Mouse (Mus musculus): ENCODE data around the gene Ago3. TPM values are rescaled to one million over a fixed set of nuclear protein-coding genes. Genes with fewer than 3 reads are reported as not detected.

Gene Ago3
- polyA plus RNA-seq, 1 experiment from 2014 or later, result 17.1 TPM

DNA sequence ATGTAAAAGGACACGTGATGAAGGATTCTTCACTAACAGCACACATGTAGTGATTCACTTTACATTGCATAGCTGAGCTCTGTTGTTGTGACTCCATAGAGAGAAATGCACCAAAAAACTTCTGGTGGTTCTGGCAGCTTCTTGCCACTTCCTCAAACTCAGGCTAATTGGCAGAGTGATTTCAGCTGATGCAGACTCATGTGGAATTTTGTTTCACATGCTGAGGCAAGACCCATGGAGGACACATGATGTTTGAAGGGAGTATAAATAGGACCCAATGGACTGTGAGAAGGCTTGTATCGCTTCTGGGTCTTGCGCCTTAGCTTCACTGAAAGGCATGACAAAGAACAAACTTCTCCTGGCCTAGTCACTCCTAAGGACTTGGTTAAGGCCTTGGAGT lies 16.8 kb downstream of the Ago3 start:
- H3K9ac ChIP-seq, result no peak overlapping the region
- 92% methylated on average over 3 of the region's 3 CpGs for WGBS
- H3K36me3 ChIP-seq, result 0 out of 2 replicates have a peak, but pooled peaks cover 9% of the 10 kb centered on the region
- H3K4me3 ChIP-seq, result no peak overlapping the region
- H3K27me3 ChIP-seq, result no peaks in the 10 kb centered on the region
- no peak for ATAC-seq (ENCODE audit: insufficient number of reproducible peaks, low FRiP score, low TSS enrichment, low read depth)
- H3K9me3 ChIP-seq, result no peaks in the 10 kb centered on the region
- H3K4me2 ChIP-seq, result no peak overlapping the region
- H3K27ac ChIP-seq, result no peak overlapping the region
- no peaks in the 10 kb centered on the region for H3K4me1 ChIP-seq

GRCm38 (mm10) chr4:126371497-126371896 lies 57.9 kb downstream of the Ago3 start:
- 70% methylated on average over 9 of the region's 9 CpGs for WGBS
- Histone ChIP-seq H3K27ac (0 out of 2 replicates have a peak overlapping the region, but pooled peaks have one; percentile 12), H3K9ac (no peak overlapping the region), H3K9me3 (no peaks in the 10 kb centered on the region), H3K4me3 (no peak overlapping the region), H3K27me3 (no peaks in the 10 kb centered on the region), H3K4me2 (no peak overlapping the region), H3K4me1 (no peaks in the 10 kb centered on the region), H3K36me3 (peaks cover 25% of the 10 kb centered on the region)
- no peak for ATAC-seq (ENCODE audit: insufficient number of reproducible peaks, low FRiP score, low TSS enrichment, low read depth)

GRCm38 (mm10) chr4:126360069-126360468 lies 69.3 kb downstream of the Ago3 start:
- H3K4me3 ChIP-seq, result no peak overlapping the region
- WGBS, result 98% methylated on average over 1 of the region's 1 CpGs

DNA sequence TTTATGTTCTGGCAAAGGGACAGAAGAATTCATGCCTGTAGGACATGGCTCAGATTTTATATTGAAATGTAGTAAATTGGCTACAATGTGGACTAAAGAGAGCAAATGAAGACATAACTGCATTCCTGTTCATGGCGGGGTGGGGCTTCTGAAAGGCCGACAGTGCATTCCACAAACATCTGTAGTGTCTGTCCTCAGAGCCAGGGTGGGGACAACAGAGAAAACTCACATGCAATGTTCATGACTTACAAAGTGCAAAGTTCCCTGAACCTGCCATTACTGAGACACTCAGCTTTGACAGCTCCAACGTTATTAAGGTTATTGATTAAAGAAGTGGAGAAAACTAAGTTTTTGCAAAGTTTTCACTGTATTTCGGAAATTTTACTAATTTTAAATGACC lies 85.9 kb downstream of the Ago3 start:
- H3K27me3 ChIP-seq, result no peaks in the 10 kb centered on the region
- H3K27ac ChIP-seq, result no peak overlapping the region
- H3K9ac ChIP-seq, result no peak overlapping the region
- no peak overlapping the region for H3K4me3 ChIP-seq
- H3K36me3 ChIP-seq, result peaks cover 24% of the 10 kb centered on the region
- WGBS, result 60% methylated on average over 4 of the region's 4 CpGs
- no peaks in the 10 kb centered on the region for H3K4me1 ChIP-seq
- ATAC-seq (ENCODE audit: insufficient number of reproducible peaks, low FRiP score, low TSS enrichment, low read depth), result no peak
- no peaks in the 10 kb centered on the region for H3K9me3 ChIP-seq
- H3K4me2 ChIP-seq, result no peak overlapping the region

More at GRCm38 (mm10) chr4:126360069-126360468, 69.3 kb downstream of the Ago3 start:
- Histone ChIP-seq H3K36me3 (peaks cover 51% of the 10 kb centered on the region), H3K4me1 (no peaks in the 10 kb centered on the region), H3K27me3 (no peaks in the 10 kb centered on the region), H3K4me2 (no peak overlapping the region), H3K9ac (no peak overlapping the region), H3K9me3 (no peaks in the 10 kb centered on the region), H3K27ac (no peak overlapping the region)
- ATAC-seq (ENCODE audit: insufficient number of reproducible peaks, low FRiP score, low TSS enrichment, low read depth), result no peak

- WGBS, result 61% methylated on average over 4 of the region's 4 CpGs
- Histone ChIP-seq H3K36me3 (peaks cover 5% of the 10 kb centered on the region), H3K9me3 (no peaks in the 10 kb centered on the region), H3K9ac (no peak overlapping the region), H3K27ac (no peak overlapping the region), H3K27me3 (no peaks in the 10 kb centered on the region), H3K4me3 (no peak overlapping the region), H3K4me1 (no peaks in the 10 kb centered on the region), H3K4me2 (no peak overlapping the region)
- ATAC-seq (ENCODE audit: insufficient number of reproducible peaks, low FRiP score, low TSS enrichment, low read depth), result no peak
Measured at GRCm38 (mm10) chr4:126339461-126339860, 89.9 kb downstream of the Ago3 start.

DNA sequence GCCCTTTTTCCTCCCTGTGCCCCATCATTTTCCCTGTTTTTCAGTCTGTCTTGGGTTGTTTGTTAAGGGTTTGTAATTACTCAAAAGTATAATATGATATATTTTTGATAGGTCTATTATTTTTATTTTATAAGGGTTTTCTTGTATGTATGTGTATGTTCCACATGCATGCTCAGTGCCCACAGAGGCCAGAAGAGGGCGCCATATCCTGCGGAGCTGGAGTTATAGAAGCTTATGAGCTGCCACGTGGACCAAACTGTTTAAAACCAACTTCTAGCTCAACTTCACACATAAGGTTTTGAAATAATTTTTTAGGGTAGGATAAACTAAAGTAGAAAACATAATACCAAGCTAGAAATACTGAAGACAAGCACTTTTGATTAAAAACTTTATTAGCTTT lies 97.0 kb downstream of the Ago3 start:
- Histone ChIP-seq H3K9ac (no peak overlapping the region), H3K27me3 (no peaks in the 10 kb centered on the region), H3K4me2 (no peak overlapping the region), H3K27ac (no peak overlapping the region), H3K4me1 (no peaks in the 10 kb centered on the region), H3K4me3 (no peak overlapping the region), H3K36me3 (0 out of 2 replicates have a peak, but pooled peaks cover 1% of the 10 kb centered on the region), H3K9me3 (no peaks in the 10 kb centered on the region)
- ATAC-seq (ENCODE audit: insufficient number of reproducible peaks, low FRiP score, low TSS enrichment, low read depth), result no peak
- WGBS, result 48% methylated on average over 3 of the region's 3 CpGs

DNA sequence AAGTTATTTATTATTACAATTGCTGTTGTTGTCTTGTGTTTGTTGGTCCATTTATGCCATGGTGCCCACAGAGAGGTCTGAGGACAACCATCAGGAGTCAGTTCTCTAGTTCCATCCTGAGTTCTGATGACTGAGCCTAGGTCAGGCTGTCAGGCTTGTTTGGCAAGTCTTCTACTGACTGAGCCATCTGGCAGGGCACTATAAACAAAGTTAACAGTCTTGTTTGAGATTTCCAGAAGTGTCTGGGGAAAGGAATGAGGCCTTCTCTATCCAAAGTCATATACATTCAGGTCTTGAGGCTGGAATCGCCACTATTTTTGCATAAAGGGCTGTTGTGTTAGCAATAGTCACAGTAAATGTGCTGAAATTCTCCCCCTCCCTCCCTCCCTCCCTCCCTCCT lies 97.6 kb downstream of the Ago3 start:
- 60% methylated on average over 1 of the region's 1 CpGs for WGBS
- Histone ChIP-seq H3K4me1 (no peaks in the 10 kb centered on the region), H3K4me2 (no peak overlapping the region), H3K4me3 (no peak overlapping the region), H3K27me3 (no peaks in the 10 kb centered on the region), H3K9ac (no peak overlapping the region), H3K36me3 (no peaks in the 10 kb centered on the region), H3K9me3 (no peaks in the 10 kb centered on the region), H3K27ac (no peak overlapping the region)
- ATAC-seq (ENCODE audit: insufficient number of reproducible peaks, low FRiP score, low TSS enrichment, low read depth), result no peak

DNA sequence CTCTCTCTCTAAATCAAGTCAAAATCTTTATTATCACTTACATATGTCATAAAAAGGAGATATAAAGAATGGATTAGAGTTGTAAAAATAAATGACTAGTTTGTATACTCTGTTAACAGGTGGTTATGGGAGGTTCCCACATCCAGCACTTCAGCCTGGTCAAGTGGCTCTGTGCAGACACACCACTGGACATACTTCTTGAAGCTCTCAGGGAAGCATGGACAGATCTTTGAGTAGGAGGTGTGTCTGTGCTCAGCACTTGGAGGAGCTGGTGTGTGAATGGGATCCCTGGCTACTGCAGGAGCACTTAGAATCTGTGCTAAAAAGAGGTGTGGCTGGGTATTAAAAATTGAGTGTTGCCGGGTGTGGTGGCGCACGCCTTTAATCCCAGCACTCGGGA lies 99.1 kb downstream of the Ago3 start:
- Histone ChIP-seq H3K4me2 (no peak overlapping the region), H3K9ac (no peak overlapping the region), H3K9me3 (no peaks in the 10 kb centered on the region), H3K4me3 (no peak overlapping the region), H3K27me3 (no peaks in the 10 kb centered on the region), H3K36me3 (no peaks in the 10 kb centered on the region), H3K4me1 (peaks cover 4% of the 10 kb centered on the region), H3K27ac (no peak overlapping the region)
- no peak for ATAC-seq (ENCODE audit: insufficient number of reproducible peaks, low FRiP score, low TSS enrichment, low read depth)
- WGBS, result 91% methylated on average over 4 of the region's 4 CpGs

GRCm38 (mm10) chr4:126326036-126326435 lies 103.3 kb downstream of the Ago3 start:
- no peaks in the 10 kb centered on the region for H3K27me3 ChIP-seq
- WGBS, result 23% methylated on average over 6 of the region's 6 CpGs
- peaks cover 22% of the 10 kb centered on the region for H3K4me1 ChIP-seq
- ATAC-seq (ENCODE audit: insufficient number of reproducible peaks, low FRiP score, low TSS enrichment, low read depth), result no peak
- no peak overlapping the region for H3K4me3 ChIP-seq
- no peak overlapping the region for H3K9ac ChIP-seq
- no peak overlapping the region for H3K27ac ChIP-seq
- no peaks in the 10 kb centered on the region for H3K36me3 ChIP-seq
- no peak overlapping the region for H3K4me2 ChIP-seq
- H3K9me3 ChIP-seq, result no peaks in the 10 kb centered on the region

GRCm38 (mm10) chr4:126325281-126325861 lies 104.0 kb downstream of the Ago3 start, which contains the start of gene Tekt2:
Gene Tekt2, minus strand, starts transcription at chr4:126325688.
- Histone ChIP-seq H3K4me2 (peak within 1 kb of the TSS; percentile 47), H3K9me3 (no peaks in the 10 kb centered on the region), H3K9ac (no peak within 1 kb of the TSS), H3K4me3 (peak within 1 kb of the TSS; percentile 17), H3K36me3 (no peaks in the 10 kb centered on the region), H3K27ac (peak within 1 kb of the TSS; percentile 61), H3K4me1 (peaks cover 28% of the 10 kb centered on the region), H3K27me3 (no peaks in the 10 kb centered on the region)
- peak; percentile 33 for ATAC-seq (ENCODE audit: insufficient number of reproducible peaks, low FRiP score, low TSS enrichment, low read depth)
- WGBS, result 4% methylated on average over 23 of the region's 23 CpGs

GRCm38 (mm10) chr4:126324861-126325260 lies 104.5 kb downstream of the Ago3 start:
- ATAC-seq (ENCODE audit: insufficient number of reproducible peaks, low FRiP score, low TSS enrichment, low read depth), result peak; percentile 32; the same call in 1 of the 2 replicates
- Histone ChIP-seq H3K9me3 (no peaks in the 10 kb centered on the region), H3K36me3 (no peaks in the 10 kb centered on the region), H3K4me2 (peak overlapping the region; percentile 47), H3K9ac (no peak overlapping the region), H3K4me1 (peaks cover 33% of the 10 kb centered on the region), H3K27ac (peak overlapping the region; percentile 61), H3K27me3 (no peaks in the 10 kb centered on the region), H3K4me3 (peak overlapping the region; percentile 17)
- WGBS, result 23% methylated on average over 13 of the region's 13 CpGs

- Histone ChIP-seq H3K27me3 (no peaks in the 10 kb centered on the region), H3K9ac (no peak overlapping the region), H3K4me2 (no peak overlapping the region), H3K9me3 (no peaks in the 10 kb centered on the region), H3K27ac (no peak overlapping the region), H3K4me3 (no peak overlapping the region), H3K36me3 (peaks cover 16% of the 10 kb centered on the region), H3K4me1 (peaks cover 34% of the 10 kb centered on the region)
- WGBS, result 96% methylated on average over 13 of the region's 13 CpGs
- no peak for ATAC-seq (ENCODE audit: insufficient number of reproducible peaks, low FRiP score, low TSS enrichment, low read depth)
Measured at GRCm38 (mm10) chr4:126322646-126323045, 106.7 kb downstream of the Ago3 start.

Measured in limb, embryonic 15.5 days (tissue).